Mouse (Mus musculus) yolk sac, embryonic 10.5 days (tissue): ENCODE measurements around the gene Hck.

ENCODE experiments used
- DNase-seq: peaks from one replicate; pipeline ENCODE4 v3.0.0-alpha.2; 2017; ENCODE audit warnings: low spot score

Gene Hck

GRCm38 (mm10) chr2:153151026-153151425, 42.8 kb downstream of the Hck start:
- DNase-seq = no peak

- no peak for DNase-seq
Observed at GRCm38 (mm10) chr2:153151926-153152665, 43.8 kb downstream of the Hck start.

GRCm38 (mm10) chr2:153153033-153153450, 44.8 kb downstream of the Hck start:
- no peak for DNase-seq

- DNase-seq = no peak
Observed at GRCm38 (mm10) chr2:153157270-153157669, 49.0 kb downstream of the Hck start.

- DNase-seq = no peak
Observed at GRCm38 (mm10) chr2:153160133-153160532, 51.9 kb downstream of the Hck start.

GRCm38 (mm10) chr2:153160844-153161683, 52.8 kb downstream of the Hck start, which contains the start of gene Tm9sf4:
Gene Tm9sf4, plus strand, starts transcription at chr2:153161303.
- DNase-seq = peak; percentile 93

- no peak for DNase-seq
Observed at GRCm38 (mm10) chr2:153161684-153162080, 53.4 kb downstream of the Hck start.

- DNase-seq = no peak
Observed at GRCm38 (mm10) chr2:153167136-153167535, 58.9 kb downstream of the Hck start.

GRCm38 (mm10) chr2:153168134-153168820, 60.0 kb downstream of the Hck start:
- peak; percentile 66 for DNase-seq

- DNase-seq = no peak
Observed at GRCm38 (mm10) chr2:153170490-153171224, 62.4 kb downstream of the Hck start.

GRCm38 (mm10) chr2:153171966-153172365, 63.7 kb downstream of the Hck start:
- peak; percentile 36 for DNase-seq

- DNase-seq = no peak
Observed at GRCm38 (mm10) chr2:153175995-153176570, 67.8 kb downstream of the Hck start.

GRCm38 (mm10) chr2:153177188-153177587, 68.9 kb downstream of the Hck start:
- DNase-seq = peak; percentile 26

- DNase-seq = no peak
Observed at GRCm38 (mm10) chr2:153179126-153179860, 71.0 kb downstream of the Hck start.

GRCm38 (mm10) chr2:153179961-153180360, 71.7 kb downstream of the Hck start:
- no peak for DNase-seq

GRCm38 (mm10) chr2:153186176-153186591, 77.9 kb downstream of the Hck start:
- DNase-seq = no peak

GRCm38 (mm10) chr2:153187848-153188247, 79.6 kb downstream of the Hck start:
- DNase-seq = no peak

GRCm38 (mm10) chr2:153191242-153191641, 83.0 kb downstream of the Hck start:
- no peak for DNase-seq

GRCm38 (mm10) chr2:153194255-153194654, 86.0 kb downstream of the Hck start:
- no peak for DNase-seq

- no peak for DNase-seq
Observed at GRCm38 (mm10) chr2:153198485-153198884, 90.2 kb downstream of the Hck start.

GRCm38 (mm10) chr2:153199114-153199513, 90.8 kb downstream of the Hck start:
- no peak for DNase-seq
